Mouse (Mus musculus) limb, embryonic 10.5 days (tissue): ENCODE data around the gene Rrad. TPM values are rescaled to one million over a fixed set of nuclear protein-coding genes. Genes with fewer than 3 reads are reported as not detected.

Experiments used
- DNase-seq: peaks from one replicate; pipeline ENCODE4 v3.0.0-alpha.2; 2017; ENCODE audit warnings: low spot score
- H3K27ac ChIP-seq: fragments of 300-500 bp; sonication (generic); 2 replicates; pipeline ENCODE4 v1.5.1; 2016; ENCODE audit warnings: mild to moderate bottlenecking
- H3K27me3 ChIP-seq: fragments of 300-500 bp; sonication (generic); 2 replicates; pipeline ENCODE4 v1.6.1; 2016; ENCODE audit warnings: low read depth, mild to moderate bottlenecking; ENCODE audit not compliant: poor library complexity, severe bottlenecking
- H3K36me3 ChIP-seq: fragments of 300-500 bp; sonication (generic); 2 replicates; pipeline ENCODE4 v1.6.1; 2016; ENCODE audit warnings: mild to moderate bottlenecking, moderate library complexity
- H3K4me1 ChIP-seq: fragments of 300-500 bp; sonication (generic); 2 replicates; pipeline ENCODE4 v1.6.1; 2016
- H3K4me3 ChIP-seq: fragments of 300-500 bp; sonication (generic); 2 replicates; pipeline ENCODE4 v1.5.1; 2016; ENCODE audit warnings: mild to moderate bottlenecking, moderate library complexity
- H3K9me3 ChIP-seq: fragments of 300-500 bp; sonication (generic); replicated peaks from 2 replicates; pipeline ENCODE4 v1.6.1; 2016; ENCODE audit warnings: mild to moderate bottlenecking
- WGBS: fragments of 180-500 bp; shearing (Covaris S2); methylation state at CpG from one replicate; pipeline ENCODE4 v1.1.7; 2016; 5-methylcytosine and 5-hydroxymethylcytosine counted together
- polyA plus RNA-seq: library from polyadenylated mRNA; unstranded; fragments of >200 nt; fragmentation: Nextera tagmentation; extraction: Ambion mirVana; gene quantifications from 2 replicates; pipeline ENCODE4 v1.2.1, GENCODE M21; 2016

Gene Rrad
- polyA plus RNA-seq, 1 experiment from 2014 or later = 3.2 TPM

DNA sequence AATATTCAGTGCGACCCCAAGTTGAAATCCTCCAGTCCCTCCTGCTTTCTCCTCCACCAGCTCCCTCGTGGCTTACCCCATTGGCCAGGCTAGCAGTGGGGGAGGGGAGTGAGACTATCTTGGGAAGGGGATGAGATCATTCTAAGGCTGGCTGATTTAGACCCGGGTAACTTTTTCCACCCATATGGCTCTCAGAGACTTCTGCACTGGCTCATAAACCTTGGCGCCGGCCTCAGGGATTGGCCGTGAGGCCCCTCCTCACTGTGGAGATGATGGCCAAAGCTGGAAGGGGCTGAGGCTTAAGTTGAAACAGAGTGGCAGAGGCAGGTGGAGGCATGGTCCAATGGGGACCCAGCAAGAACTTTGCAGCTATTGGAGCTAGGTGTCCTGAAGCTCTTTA is 24.8 kb downstream of the Rrad start:
- Histone ChIP-seq H3K4me3 (no peak overlapping the region), H3K4me1 (peaks cover 26% of the 10 kb centered on the region), H3K36me3 (no peaks in the 10 kb centered on the region), H3K9me3 (no peaks in the 10 kb centered on the region), H3K27me3 (peaks cover 9% of the 10 kb centered on the region; the same call in 1 of the 2 replicates), H3K27ac (no peak overlapping the region)
- WGBS = 53% methylated on average over 6 of the region's 6 CpGs
- no peak for DNase-seq

DNA sequence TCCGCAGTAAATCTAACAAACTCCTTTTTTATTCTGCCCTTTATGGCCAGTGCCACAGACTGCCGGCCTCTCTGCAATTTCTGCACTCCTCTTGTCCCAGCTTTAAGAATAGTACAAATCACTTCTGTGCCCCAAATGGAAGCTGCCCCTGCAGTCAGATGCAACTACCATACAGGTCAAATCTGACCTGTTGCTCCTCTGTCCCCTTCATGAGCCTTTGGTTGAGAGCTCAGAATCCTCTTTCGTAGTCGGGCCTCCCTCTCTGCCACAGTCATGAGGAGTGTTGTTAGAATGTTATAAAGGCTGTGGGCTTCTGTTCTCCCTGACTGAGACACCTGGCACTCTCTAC is 27.9 kb downstream of the Rrad start:
- DNase-seq = no peak
- peaks cover 15% of the 10 kb centered on the region; the same call in 1 of the 2 replicates for H3K27me3 ChIP-seq
- H3K36me3 ChIP-seq = no peaks in the 10 kb centered on the region
- H3K4me1 ChIP-seq = peaks cover 32% of the 10 kb centered on the region
- H3K4me3 ChIP-seq = peak overlapping the region; percentile 44; the same call in 1 of the 2 replicates
- H3K27ac ChIP-seq = peak overlapping the region; percentile 54; the same call in 1 of the 2 replicates
- whole genome bisulfite sequencing = 70% methylated on average over 4 of the region's 4 CpGs
- H3K9me3 ChIP-seq = no peaks in the 10 kb centered on the region

DNA sequence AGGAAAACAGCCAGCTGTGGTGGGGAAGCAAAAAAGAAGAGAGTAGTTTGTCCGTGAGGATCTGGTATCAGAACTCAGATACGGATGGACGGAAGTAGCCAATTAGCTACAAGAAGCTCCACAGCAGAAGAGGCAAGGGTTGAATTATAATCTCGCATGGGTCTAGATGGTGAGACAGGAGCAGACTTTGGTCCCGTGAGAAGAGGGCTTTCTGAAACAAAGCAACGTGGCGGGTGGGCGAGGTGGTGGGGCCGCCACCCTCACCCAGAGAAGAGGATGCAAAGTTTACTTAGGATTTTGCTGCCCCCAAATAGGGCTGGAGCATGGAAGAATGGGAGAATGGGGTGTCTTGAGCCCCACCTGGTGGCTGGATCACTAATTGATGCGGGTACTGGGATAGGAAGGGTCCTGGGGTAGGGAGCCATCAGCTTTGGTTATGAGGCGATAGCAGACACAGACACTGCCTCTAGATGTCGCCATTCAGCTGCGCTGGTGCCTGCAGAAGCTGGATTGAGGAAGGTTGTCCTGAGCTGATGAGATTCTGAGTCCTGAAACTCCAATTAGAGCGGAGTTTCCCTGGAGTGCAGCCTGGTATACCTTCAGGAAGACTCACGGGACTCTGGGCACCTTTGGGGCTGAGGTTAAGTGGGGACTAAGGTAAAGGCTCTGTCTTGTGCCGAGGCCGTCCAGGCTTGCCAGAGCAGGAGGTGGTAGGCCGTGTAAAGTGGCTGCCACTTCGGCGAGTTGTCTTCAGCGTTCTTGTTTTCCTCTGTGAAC is 28.5 kb downstream of the Rrad start:
- Histone ChIP-seq H3K9me3 (no peaks in the 10 kb centered on the region), H3K27me3 (peaks cover 15% of the 10 kb centered on the region; the same call in 1 of the 2 replicates), H3K4me1 (peaks cover 32% of the 10 kb centered on the region), H3K4me3 (peak overlapping the region; percentile 44), H3K36me3 (no peaks in the 10 kb centered on the region), H3K27ac (peak overlapping the region; percentile 54)
- WGBS = 20% methylated on average over 21 of the region's 21 CpGs
- peak; percentile 88 for DNase-seq

DNA sequence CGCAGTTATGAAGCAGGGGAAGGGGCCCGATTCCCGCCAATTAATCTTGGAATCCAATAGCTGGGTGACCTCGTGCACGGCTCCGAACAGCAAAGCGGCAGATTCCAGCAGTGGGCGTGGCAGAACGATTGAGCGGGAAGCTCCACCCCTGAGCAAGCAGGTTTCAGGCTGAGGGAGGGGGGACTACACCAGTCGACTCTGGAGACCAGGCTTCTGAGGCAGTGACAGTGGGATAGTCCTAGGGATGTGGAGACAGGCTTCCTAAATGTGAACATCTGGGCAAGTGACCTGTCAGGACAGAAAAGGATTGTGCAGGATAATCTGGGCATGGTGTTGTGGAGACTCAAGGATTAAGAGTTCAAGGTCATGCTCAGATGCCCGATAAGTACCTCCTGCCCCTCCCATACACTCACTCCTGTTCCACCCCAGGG is 29.2 kb downstream of the Rrad start:
- peak; percentile 53 for DNase-seq
- Histone ChIP-seq H3K27me3 (peaks cover 15% of the 10 kb centered on the region; the same call in 1 of the 2 replicates), H3K4me3 (peak overlapping the region; percentile 44), H3K4me1 (peaks cover 32% of the 10 kb centered on the region), H3K9me3 (no peaks in the 10 kb centered on the region), H3K36me3 (0 out of 2 replicates have a peak, but pooled peaks cover 2% of the 10 kb centered on the region), H3K27ac (peak overlapping the region; percentile 54; the same call in 1 of the 2 replicates)
- 2% methylated on average over 12 of the region's 12 CpGs for WGBS

DNA sequence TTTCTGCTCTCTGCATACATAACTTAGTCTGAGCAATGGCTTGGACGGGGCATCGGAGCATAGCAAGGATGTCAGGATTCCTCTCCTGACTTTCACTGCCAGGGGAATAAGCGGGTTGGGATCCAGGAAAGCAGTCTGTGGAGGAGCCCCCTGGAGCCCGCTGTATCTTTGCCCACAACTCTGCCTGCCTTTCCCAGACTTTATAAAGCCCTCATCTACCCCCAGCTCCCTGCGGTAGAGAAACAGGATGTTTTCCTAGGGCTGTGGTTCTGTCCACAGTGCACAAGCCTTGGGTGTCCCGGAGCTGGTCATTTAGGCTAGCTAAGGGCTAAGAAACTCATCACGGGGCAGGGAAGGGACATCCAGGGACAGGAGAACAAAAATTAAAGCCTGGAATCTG is 29.7 kb downstream of the Rrad start:
- DNase-seq = peak; percentile 36
- Histone ChIP-seq H3K36me3 (peaks cover 7% of the 10 kb centered on the region), H3K4me3 (peak overlapping the region; percentile 44; the same call in 1 of the 2 replicates), H3K9me3 (no peaks in the 10 kb centered on the region), H3K27me3 (peaks cover 15% of the 10 kb centered on the region; the same call in 1 of the 2 replicates), H3K27ac (peak overlapping the region; percentile 56; the same call in 1 of the 2 replicates), H3K4me1 (peaks cover 31% of the 10 kb centered on the region)
- WGBS = 31% methylated on average over 7 of the region's 7 CpGs

DNA sequence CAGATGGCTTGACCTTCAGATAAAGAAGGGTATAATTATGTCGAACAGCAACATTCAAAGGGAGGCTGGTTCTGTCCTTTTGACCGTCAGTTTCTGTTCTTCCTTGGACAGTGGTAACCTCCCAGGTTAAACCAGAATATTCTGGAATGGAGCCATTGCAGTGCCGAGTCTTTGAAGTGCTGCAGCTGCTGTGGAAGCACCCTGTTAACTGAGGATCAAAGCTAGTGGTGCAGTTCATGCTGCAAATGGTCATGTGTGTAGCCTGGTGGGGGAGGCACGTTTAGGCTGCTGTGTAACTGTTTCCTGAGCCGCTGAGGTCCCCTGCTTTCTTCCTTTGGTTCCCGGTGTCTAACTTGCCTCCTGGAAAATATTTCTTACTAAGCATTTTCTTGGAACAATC is 32.6 kb downstream of the Rrad start:
- Histone ChIP-seq H3K36me3 (peaks cover 34% of the 10 kb centered on the region), H3K4me1 (peaks cover 24% of the 10 kb centered on the region), H3K27ac (no peak overlapping the region), H3K4me3 (no peak overlapping the region), H3K27me3 (peaks cover 15% of the 10 kb centered on the region; the same call in 1 of the 2 replicates), H3K9me3 (no peaks in the 10 kb centered on the region)
- DNase-seq = no peak
- WGBS = 47% methylated on average over 6 of the region's 6 CpGs

DNA sequence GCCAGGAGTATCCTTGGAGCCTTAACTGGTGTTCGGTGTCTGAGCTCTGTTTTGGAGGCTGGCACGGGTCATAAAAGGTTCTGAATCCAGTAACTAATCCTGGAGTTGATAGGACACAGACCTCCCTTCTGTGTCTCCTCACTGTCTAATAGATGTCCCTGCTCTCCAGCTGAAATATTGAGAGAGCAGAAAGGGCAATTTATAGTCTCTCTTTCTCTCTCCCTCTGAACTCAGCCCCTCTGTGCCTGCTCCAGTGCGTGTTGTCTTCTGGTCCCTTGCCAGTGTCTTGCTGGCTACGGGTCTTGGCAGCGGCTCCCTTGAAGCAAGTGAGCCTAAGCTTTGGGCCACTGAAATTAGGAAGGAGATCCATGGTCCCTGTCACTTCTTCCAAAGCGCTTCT is 33.5 kb downstream of the Rrad start:
- H3K4me1 ChIP-seq = peaks cover 19% of the 10 kb centered on the region
- peaks cover 36% of the 10 kb centered on the region for H3K36me3 ChIP-seq
- 76% methylated on average over 6 of the region's 6 CpGs for WGBS
- no peak overlapping the region for H3K27ac ChIP-seq
- no peak overlapping the region for H3K4me3 ChIP-seq
- no peak for DNase-seq
- H3K27me3 ChIP-seq = peaks cover 15% of the 10 kb centered on the region; the same call in 1 of the 2 replicates
- H3K9me3 ChIP-seq = no peaks in the 10 kb centered on the region

DNA sequence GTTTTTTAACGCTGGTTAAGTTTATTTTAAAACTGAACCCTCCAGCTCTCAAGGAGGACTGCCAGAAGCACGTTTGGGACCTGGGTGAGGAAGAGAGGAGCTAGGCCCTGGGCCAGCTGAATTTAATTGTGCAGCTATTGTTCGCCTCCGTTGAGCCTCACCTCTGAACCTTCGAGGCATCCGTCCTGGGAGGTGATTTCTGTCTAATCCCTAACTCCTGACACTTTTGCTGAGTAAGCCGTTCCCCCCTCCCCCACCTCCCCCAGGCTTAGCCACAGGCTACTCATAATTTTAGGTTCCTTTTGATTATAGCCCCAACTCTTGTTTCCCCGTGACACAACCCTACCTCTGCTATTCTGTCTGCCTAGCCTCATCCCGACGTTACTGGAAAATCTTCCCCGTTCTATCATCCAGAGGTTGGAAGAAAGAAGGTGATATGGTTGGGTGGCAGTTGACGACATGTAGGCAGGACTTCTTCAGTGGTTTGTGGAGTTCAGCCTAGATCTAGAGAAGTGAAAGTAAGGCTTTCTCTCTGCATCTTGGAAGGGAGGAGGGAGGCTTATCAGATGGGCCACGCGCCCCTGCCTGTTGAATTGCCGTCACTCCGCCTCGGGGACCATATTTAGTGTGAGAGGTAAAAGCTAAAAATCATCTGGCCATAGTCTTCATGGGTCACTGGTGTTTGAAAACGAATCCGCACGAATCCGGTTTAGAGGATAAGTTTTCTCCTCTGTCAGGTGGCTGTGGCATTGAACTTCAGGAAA is 35.2 kb downstream of the Rrad start:
- Histone ChIP-seq H3K4me3 (no peak overlapping the region), H3K4me1 (peaks cover 14% of the 10 kb centered on the region), H3K27ac (no peak overlapping the region), H3K9me3 (no peaks in the 10 kb centered on the region), H3K36me3 (peaks cover 36% of the 10 kb centered on the region), H3K27me3 (peaks cover 2% of the 10 kb centered on the region; the same call in 1 of the 2 replicates)
- 87% methylated on average over 21 of the region's 21 CpGs for WGBS
- DNase-seq = no peak

DNA sequence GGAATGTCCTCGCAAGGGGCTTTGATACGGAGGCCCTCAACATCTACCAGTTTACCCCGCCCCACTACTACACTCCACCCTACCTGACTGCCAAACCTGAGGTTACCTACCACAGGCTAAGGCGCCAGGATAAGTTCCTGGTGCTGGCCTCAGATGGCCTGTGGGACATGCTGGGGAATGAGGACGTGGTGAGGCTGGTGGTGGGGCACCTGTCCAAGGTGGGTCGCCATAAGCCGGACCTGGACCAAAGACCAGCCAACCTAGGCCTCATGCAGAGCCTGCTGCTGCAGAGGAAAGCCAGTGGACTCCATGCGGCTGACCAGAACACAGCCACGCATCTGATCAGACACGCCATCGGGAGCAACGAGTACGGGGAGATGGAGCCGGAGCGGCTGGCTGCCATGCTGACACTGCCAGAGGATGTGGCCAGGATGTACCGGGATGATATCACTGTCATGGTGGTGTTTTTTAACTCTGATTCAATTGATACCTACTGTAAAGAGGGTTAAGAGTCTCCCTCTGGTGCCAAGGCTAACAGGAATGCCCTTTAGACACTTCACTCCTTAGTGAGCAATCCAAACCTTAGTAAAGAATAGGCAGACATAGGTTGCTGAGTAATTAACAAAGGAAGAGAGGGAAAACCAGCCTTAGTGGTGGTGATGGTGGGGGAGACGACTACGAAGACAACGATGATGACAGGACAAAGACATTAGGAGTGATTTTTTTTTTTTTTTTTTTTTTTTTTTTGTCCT is 36.3 kb downstream of the Rrad start:
- H3K9me3 ChIP-seq = no peaks in the 10 kb centered on the region
- no peak overlapping the region for H3K27ac ChIP-seq
- peaks cover 18% of the 10 kb centered on the region for H3K4me1 ChIP-seq
- no peak overlapping the region for H3K4me3 ChIP-seq
- peaks cover 36% of the 10 kb centered on the region for H3K36me3 ChIP-seq
- DNase-seq = no peak
- no peaks in the 10 kb centered on the region for H3K27me3 ChIP-seq
- WGBS = 96% methylated on average over 19 of the region's 19 CpGs

DNA sequence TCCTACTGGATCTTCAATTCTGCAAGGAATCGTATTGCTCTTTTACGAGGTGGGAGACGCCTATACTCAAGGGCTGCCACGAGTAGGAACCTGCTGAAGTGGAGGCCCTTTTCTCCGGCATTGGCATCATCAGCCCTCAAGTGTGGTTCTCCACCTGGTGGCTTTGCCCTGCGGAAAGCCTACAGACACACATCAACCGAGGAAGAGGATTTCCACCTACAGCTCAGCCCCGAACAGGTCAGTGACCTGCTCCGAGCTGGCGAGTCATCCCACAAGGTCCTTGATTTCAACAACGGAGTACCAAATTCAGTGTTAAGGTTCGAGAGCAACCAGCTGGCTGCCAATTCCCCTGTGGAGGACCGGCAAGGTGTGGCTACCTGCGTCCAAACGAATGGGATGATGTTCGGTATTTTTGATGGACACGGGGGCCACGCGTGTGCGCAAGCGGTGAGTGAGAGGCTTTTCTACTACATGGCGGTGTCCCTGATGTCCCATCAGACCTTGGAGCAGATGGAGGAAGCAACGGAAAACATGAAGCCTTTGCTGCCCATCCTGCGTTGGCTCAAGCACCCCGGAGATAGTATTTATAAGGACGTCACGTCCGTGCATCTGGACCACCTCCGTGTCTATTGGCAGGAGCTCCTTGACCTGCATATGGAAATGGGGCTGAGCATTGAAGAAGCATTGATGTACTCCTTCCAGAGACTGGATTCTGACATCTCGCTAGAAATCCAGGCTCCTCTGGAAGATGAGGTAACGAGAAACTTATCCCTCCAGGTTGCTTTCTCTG is 37.4 kb downstream of the Rrad start:
- no peak for DNase-seq
- Histone ChIP-seq H3K4me3 (no peak overlapping the region), H3K9me3 (no peaks in the 10 kb centered on the region), H3K4me1 (peaks cover 18% of the 10 kb centered on the region), H3K27ac (no peak overlapping the region), H3K27me3 (no peaks in the 10 kb centered on the region), H3K36me3 (peaks cover 36% of the 10 kb centered on the region)
- 94% methylated on average over 31 of the region's 31 CpGs for WGBS

DNA sequence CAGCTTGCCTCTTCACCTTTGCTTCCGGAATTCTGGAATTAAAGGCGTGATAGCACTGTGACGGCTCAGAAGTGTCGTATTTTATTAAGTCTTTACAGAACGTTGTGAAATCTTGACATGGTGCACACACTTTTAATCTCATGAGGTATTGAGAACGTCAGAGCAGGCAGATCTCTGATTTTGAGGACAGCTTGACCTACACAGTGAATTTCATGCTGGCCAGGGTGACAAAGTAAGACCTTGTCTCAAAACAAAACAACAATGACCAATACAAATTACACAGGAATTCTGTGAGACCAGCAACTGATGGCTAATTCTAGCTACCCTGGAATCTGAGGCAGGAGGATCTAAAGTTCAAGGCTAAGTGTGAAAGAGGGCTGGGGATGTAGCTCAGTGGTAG is 38.6 kb downstream of the Rrad start:
- peaks cover 15% of the 10 kb centered on the region for H3K4me1 ChIP-seq
- H3K36me3 ChIP-seq = peaks cover 36% of the 10 kb centered on the region
- H3K27ac ChIP-seq = no peak overlapping the region
- 78% methylated on average over 6 of the region's 6 CpGs for WGBS
- H3K4me3 ChIP-seq = peak overlapping the region; percentile 70; the same call in 1 of the 2 replicates
- no peaks in the 10 kb centered on the region for H3K9me3 ChIP-seq
- no peaks in the 10 kb centered on the region for H3K27me3 ChIP-seq
- DNase-seq = no peak

DNA sequence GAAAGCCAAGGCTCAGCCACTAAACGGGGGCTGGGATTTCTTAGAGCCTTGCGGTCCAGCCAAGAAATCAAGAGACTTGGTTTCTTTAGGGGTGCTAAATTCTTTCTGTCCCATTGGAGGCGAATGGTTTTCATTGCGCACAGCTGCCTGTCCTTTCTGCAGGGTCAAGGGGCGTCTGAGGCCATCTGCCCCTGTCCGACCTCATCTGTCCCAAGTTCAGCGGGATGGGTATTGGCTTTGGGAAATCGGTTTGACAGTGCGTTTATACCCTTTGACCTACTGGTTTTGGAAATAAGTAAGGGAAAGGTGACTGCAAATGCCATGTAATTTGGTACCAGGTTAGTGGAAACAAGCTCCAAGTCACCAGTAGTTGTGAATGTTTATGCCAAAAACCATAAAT is 39.3 kb downstream of the Rrad start:
- Histone ChIP-seq H3K9me3 (no peaks in the 10 kb centered on the region), H3K36me3 (peaks cover 34% of the 10 kb centered on the region), H3K27me3 (no peaks in the 10 kb centered on the region), H3K4me1 (peaks cover 15% of the 10 kb centered on the region), H3K27ac (peak overlapping the region; percentile 89), H3K4me3 (peak overlapping the region; percentile 70)
- WGBS = 4% methylated on average over 9 of the region's 9 CpGs
- DNase-seq = no peak
